Mouse (Mus musculus) adrenal gland, adult 2 months (tissue): ENCODE results near the gene Robo3. TPM values are rescaled to one million over a fixed set of nuclear protein-coding genes. Genes with fewer than 3 reads are reported as not detected.

Experiments
- DNase-seq: peaks from one replicate; pipeline ENCODE4 v3.0.0; 2021
- polyA plus RNA-seq: library from polyadenylated mRNA; depleted of rRNA; stranded (reverse); fragments of >200 nt; gene quantifications from 2 replicates; pipeline ENCODE4 v1.2.3, GENCODE M21; 2012
- total RNA-seq, 2 experiments: library from RNA; stranded (reverse); gene quantifications; 2 replicates each; pipeline ENCODE4 v1.2.3; 2021

Robo3 gene
- total and polyA plus RNA-seq, 3 experiments: 0.62 to 5.9 (median 0.75) TPM

DNA sequence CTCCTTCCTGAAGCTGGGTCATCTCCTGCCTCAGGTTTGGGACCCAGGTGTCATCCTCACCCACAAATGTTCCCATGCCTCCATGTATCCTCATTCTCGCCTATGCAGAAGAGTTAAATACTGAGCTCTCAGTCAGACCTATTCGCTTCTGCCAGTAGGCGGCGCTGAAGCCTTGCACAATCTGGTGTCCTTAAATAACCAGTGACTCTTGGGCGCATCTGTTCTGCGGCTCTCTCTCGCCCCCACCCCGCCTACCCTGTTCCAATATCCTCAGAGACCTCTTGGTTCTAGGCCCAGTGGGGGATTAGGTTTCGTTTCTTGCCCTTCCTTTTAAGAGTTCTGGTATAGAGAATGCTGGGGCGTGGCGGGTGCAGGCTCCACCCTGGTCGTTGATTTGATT lies 2.5 kb downstream of the Robo3 start:
- peak; percentile 82 for DNase-seq

DNA sequence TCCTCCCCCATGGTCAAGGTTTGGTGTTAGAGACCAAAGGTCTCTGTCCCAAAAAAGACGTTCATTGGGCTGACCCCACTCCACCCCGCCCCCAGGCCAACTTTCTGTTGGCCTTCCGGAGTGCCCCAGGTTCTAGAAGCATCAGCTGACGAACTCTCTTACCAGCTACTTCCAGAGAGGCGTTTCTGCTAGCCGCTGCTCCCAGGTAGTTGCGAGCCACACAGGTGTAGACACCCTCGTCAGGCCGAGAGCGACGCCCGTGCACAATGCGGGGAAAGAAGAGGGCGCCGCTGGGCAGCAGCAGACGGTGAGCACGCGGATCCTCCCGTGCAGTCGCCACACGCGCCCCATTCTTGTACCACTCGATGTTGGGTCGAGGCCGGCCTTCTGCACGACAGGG lies 3.7 kb downstream of the Robo3 start:
- no peak for DNase-seq

DNA sequence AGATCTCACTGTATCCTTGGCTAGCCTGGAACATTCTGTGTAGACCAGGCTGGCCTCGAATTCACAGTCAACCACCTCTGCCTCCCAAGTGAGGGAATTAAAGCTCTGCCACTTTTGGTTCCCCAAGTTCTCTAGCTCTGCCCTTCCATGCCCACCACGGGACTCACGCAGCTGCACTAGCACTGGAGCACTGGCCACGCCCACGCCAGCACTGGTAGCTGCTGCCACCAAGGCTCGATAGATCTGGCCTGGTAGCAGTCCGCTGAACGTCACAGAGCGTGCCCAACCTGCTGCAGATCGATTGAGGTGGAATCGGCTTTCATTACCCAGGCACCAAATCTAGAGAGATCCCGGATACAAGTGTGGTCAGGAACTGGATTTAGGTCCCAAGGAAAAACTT lies 11.8 kb downstream of the Robo3 start:
- peak; percentile 39 for DNase-seq

DNA sequence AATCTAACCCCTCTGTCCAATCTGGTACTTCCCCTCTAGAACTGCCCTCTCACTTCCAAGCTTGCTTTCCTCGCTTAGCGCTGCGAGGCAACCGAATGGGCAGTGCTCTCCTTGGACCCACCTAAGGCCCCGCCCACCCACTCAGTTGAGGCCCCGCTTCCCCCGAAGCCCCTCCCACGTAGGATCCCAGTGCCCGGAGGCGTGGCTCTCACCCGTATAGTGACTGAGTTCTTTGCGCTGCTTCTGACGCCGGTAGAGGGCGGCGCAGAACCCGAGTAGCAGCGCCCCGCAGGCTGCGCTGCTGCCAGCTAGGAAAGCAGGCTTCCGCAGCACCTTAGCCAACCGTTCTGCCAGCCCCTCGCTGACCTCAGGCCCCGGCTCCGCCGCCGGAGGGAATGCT lies 12.4 kb downstream of the Robo3 start:
- peak; percentile 91 for DNase-seq

DNA sequence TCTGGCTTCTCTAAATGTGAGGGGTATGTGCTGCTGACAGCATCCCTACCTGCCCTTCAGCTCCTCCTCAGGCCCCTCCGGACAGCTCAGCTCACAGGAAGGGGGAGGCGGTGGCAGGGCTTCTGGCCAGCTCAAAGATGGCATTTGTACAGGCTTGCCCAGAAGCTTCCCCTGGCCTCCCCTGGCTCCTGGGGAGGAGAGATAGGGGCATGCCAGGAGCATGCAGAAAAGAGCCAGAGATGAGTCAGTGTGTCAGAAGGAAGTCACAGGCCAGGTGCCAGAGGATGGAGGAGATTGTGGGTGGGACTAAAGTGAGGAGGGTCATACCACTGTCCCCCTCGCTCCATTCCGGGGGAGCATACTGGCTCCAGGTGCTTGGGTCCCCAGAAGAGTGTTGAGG lies 14.3 kb downstream of the Robo3 start:
- DNase-seq: peak; percentile 37

DNA sequence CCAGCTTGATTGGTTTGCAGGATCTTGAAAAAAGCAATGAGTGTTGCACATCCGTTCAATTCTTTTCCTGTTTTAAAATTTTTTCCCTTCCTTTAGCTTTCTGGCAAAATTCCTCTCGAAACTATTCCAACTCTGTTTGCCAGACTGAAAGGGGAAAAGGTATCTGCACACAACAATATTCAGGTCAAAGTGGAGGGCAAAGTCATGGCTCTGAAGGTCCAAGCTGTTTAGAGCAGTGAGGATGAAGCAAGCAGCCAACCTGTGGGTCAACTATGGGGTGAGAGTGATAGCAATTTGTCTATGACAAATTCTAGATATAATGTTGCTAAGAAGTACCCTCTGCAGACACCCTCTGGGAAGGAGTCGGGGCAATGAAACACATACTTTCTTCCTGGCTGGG lies 18.4 kb downstream of the Robo3 start:
- no peak for DNase-seq

DNA sequence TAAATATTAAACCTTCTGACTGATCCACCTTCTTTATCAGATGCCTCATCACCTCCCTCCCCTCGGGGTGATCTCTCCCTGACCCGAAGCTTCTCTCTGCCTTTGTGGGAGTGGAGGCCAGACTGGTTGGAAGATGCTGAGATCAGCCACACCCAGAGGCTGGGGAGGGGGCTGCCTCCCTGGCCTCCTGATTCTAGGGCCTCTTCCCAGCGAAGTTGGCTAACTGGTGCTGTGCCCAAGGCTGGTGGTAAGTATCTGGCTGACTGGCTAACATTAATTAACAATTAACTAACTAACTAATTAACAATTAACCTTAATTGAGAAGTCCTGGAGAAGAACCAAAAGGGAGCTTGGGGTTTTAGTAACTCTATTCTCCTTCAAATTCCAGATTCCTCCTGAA lies 20.1 kb downstream of the Robo3 start:
- DNase-seq: no peak

DNA sequence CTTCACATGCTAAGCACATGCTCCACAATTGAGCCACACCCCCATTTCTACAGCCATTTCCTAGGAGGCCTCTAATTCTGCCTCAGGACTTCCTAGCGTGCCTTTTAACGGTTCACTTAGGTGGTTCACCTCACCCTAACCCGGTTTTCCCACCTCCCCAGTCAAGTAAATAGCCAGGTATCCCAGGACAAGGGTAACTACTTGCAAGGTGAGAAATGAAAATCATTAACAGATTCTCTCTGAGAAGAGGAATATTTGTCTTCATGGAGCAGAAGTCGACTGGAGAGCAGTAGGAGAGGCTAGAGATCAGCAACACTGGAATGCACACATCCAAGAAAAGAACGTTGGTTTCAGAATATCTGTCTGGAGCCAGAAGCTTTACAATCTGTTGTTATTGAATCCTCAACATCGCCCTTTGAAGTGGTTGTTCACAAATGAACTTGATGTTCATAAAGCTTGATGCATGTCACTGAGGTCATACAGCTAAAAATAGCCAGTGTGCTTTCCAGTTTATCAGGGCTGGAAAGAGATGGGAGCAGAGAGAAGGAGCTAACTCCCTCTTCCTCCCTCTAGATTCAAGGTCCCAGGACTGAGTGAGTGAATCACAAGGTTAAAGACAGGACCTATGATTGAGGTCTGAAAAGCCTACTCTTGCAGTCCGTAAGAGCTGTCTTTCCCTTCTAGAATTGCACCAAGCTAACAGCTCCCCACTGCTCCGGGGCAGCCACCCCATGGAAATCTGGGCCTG lies 23.2 kb downstream of the Robo3 start:
- peak; percentile 60 for DNase-seq

DNA sequence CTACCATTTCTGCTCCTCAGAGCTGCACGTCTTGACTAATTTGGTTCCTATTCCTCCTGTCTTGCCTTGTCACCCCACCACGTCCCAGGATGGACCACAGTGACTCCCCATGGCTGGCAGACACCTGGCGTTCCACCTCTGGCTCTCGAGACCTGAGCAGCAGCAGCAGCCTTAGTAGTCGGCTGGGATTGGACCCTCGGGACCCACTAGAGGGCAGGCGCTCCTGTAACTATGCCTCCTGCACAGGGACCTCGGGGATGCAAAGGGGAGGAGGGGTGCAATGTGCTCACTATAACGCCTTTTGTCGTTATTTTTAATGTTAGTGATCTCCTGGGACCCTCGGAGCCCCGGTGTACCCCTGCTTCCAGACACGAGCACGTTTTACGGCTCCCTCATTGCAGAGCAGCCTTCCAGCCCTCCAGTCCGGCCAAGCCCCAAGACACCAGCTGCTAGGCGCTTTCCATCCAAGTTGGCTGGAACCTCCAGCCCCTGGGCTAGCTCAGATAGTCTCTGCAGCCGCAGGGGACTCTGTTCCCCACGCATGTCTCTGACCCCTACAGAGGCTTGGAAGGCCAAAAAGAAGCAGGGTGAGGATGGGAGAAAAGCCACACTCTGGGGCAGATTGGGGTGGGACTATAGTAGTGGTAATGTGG lies 25.1 kb downstream of the Robo3 start:
- no peak for DNase-seq

DNA sequence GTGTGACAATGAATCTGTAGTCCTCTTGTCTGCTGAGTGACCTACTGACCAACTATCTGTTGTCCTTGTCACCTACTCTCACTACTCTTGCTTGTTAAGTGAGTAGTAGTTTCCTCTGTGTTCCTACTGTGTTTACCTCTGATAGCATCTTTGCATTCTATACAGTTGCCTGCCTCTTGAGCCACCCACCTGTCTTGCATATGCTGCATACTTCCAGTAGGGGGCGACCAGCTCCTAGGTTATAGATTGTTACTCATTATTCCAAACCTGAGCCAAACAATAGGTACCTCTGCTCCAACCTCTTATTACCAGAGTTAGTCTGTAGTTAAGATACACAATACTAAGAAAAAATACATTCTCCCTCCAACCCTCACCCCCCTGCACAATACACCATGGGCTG lies 26.7 kb downstream of the Robo3 start:
- no peak for DNase-seq

DNA sequence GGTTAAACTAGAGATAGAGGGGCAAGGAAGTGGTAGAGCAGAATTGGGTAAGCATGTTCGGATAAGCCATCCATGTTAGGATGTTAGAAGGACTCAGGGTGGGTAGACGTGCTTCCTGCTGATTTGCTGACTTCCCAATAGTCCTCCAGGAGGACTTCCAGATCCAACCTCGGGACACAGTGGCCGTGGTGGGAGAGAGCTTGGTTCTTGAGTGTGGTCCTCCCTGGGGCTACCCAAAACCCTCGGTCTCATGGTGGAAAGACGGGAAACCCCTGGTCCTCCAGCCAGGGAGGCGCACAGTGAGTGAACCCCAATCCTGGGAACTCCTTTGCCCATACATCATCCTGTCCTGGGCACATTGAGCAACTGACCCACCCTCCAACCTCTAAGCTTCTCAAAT lies 30.0 kb downstream of the Robo3 start:
- DNase-seq: no peak

DNA sequence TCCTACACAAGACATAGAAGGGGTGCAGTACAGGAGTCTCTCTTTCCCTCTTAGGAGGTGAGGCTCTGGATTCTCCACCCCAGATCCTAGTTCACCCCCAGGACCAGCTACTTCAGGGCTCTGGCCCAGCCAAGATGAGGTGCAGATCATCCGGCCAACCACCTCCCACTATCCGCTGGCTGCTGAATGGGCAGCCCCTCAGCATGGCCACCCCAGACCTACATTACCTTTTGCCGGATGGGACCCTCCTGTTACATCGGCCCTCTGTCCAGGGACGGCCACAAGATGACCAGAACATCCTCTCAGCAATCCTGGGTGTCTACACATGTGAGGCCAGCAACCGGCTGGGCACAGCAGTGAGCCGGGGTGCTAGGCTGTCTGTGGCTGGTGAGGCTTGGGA lies 30.5 kb downstream of the Robo3 start:
- DNase-seq: no peak

DNA sequence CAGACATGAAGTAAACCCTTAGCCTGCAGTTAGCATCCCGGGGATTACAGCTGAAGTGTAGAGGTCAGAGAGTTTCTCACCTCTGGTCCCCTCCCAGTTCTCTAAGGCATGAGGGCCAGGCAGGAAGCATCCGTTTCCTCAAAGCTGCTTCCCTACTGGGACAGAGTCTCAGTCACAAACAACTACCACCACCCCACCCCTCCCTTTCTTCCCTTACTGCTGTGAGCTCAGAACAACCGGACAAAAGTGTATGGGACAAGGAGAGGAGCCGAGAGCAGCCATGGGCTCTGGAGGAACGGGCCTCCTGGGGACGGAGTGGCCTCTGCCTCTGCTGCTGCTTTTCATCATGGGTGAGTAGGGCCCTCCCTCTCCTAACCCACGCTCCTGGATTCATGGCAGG lies 31.2 kb downstream of the Robo3 start, which contains the start of gene Robo4:
Gene Robo4, plus strand, starts transcription at position 96 of the 400 bp plus-strand sequence.
- peak; percentile 51 for DNase-seq

DNA sequence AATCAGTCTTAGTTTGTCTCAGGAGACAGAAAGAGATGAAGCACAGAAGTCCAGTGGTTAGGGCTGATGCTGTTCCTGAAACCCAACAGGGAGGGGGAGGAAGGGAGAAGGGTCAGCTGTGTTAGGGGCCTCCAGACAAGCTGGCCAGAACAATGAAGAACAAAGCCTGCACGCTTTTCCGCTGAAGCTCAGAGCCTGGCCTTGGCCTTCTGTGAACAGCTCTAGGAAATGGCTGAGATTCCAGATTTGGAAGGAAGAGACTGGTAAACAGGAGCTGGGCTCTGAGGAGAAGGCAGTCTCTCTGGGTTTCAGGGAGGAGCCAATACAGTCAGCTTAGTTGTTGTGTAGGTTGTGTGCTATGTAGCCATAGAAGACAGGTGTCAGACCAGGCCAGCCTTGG lies 32.5 kb downstream of the Robo3 start:
- peak; percentile 57 for DNase-seq

DNA sequence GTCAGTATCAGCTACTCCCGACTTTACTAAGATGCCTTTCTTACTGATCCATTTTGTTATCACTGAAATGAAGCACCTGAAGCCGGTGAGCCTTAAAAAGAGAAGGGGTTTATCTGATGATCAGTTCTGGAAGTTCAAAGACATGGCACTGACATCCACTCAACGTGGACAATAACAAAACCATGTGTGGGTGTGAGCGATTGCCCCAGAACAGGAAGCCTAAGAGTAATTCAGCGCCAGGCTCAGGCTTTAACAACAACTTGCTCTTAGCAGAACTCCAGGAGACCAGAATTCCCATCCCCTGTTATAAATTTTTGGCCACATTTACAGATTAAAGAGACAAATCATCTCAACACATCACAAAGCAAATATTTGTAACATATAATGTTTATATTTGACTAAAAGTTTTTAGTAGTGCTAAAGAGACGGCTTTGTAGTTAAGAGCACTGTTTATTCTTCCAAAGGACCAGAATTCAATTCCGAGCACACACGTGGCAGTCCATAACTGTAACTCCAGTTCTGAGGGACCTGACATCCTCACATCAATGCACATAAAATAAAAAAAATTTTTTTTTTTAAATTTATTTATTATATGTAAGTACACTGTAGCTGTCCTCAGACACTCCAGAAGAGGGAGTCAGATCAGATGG lies 39.4 kb downstream of the Robo3 start:
- no peak for DNase-seq

DNA sequence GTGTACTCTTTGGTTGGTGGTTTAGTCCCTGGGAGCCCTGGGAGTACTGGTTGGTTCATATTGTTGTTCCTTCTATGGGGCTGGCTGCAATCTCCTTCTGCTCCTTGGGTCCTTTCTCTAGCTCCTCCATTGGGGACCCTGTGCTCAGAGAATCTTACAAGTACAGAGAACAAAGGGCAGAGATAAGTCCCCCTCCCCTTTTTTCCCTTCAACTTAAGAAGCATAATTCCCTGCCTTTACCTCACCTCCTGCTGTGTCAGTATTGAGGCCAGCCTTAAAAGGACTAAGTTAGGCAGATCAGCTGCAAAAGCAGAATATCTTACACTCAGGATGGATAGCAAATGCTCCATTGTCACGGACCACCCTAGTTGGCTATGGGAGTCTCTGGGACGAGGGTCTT lies 41.0 kb downstream of the Robo3 start:
- no peak for DNase-seq

DNA sequence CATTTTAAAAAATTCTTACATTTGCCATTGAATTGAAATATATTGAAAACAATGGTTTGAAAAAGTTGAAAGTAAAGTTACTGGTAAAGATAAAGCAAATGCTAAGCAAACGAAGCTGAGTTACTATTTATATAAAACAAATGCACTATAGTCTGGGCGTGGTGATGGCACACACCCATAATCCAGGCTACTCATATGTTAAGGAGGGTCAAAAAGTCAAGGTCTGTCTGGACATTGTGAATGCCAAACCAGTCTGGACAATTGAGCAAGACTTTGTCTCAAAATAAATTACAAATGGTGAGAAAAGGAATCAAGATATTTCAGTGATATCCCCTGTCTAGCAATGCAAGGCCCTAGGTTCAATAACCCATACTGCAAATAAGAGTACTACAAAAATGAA lies 42.2 kb downstream of the Robo3 start:
- no peak for DNase-seq

DNA sequence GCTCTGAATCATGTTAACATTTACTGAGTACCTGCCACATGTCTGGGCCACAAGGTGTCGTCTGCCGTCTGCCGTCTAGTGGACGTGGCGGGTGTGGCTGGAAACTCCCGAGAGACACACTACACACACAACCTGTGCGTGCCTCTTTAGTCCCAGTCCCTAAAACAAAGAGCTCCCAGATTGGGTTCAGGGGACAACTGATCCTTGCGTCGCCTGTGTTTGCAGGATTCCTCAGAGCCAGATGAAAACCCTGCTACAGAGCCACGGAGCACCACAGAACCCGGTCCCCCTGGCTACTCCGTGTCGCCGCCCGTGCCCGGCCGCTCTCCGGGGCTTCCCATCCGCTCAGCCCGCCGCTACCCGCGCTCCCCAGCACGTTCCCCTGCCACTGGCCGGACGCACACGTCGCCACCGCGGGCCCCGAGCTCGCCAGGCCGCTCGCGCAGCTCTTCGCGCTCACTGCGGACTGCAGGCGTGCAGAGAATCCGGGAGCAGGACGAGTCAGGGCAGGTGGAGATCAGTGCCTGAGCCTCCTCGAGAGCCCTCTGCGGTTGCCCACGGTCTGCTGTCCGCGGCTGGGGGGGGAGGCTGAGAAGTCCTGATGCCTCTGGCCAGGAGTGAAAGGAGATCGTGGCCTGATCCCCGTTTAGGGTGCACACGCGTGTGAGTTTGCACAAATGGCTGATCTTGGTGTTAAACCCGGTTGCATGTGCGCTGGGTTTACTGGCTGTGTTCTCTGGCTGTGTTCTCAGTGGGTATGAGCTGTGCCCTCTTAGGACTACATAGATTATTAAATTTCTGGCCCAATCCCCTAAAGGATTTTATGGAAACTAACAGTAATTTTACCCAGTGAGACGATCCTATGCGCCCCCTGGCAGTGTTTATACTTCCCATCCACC lies 48.5 kb downstream of the Robo3 start:
- peak; percentile 68 for DNase-seq

DNA sequence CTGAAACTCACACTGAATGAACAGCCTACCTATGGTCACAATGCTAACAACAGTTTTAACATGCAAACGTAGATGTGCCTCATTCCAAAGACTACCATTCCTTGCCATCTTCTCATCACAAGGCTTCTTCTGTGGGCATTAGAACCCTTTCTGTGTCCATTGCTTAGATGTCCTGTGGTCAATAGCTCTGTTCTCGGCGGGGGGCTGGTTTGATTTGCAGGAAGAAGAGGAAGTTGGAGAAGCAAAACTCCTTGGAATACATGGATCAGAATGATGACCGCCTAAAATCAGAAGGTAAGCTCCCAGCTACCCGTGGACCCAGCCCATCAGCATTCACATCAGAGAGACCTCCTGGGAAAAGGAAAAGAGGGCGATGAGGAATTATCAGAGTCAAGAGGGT lies 49.9 kb downstream of the Robo3 start:
- DNase-seq: no peak

DNA sequence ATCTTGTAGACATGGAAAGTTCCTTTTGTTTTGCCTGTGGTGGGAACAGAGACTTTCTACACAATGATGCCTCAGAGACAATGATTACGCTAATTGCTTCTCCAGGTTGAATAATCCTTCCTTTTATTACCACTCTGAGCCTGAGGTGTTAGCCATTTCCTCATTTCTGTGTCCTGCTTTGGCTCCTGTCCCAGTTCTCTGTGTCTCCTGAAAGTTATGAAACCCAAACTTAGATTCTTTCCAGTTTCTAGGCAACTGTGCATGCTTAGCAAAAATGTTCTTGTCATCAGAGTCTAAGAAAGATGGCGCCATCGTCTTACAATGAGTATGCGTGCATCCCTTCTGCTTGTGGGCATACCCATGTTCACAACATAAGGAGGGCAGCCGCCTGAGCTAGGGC lies 57.3 kb downstream of the Robo3 start:
- no peak for DNase-seq

DNA sequence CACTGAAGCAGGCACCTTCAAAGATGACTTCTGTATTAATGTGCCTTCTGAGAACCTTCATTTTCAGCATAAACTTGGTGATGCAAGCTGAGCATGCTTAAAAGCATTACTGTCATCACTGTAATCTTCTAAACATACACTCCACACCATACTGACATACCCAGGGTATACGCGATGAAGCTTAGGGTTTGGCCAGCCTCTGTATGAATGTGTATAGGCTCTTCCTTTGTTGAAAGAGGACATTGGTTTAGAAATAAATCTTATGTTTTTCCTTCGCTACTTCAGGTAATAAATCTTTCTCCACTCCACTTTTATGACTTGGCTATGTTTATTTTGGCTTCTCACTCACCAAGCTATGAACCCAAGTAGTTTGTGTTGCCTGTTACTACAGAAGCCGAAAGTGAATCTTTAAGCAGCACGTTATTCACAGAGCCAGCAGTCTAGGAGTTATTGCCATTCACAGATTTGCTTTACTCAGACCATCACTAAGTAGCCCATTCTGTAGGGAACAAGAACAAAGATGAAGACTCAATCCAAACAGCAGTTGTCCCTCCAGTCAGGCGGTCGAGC lies 61.7 kb downstream of the Robo3 start:
- DNase-seq: no peak

DNA sequence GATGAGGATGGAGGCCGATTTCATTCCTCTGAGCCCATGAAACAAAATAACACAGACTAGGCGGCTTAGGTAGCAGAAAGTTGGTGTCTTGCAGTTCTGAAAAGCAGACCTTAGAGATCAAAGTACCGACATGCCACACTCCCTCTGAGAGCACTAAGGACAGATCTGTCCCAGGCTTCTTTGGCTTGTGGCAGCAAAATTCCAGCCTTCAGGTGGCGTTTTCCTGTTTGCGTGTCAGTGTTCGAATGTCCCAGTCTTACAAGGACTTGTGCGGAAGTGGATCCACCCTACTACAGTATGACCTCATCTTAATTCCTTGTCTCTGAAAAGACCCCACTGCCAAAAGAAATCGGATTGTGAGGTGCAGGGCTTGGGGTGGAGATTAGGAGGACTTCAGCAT lies 64.2 kb downstream of the Robo3 start:
- peak; percentile 32 for DNase-seq
